Mouse (Mus musculus) MEL (cell line): Measurements from ENCODE around the gene Pi4kb. TPM values are rescaled to one million over a fixed set of nuclear protein-coding genes. Genes with fewer than 3 reads are reported as not detected.

Source experiments
- DNase-seq: peaks from one replicate; pipeline ENCODE4 v3.0.0; 2011; ENCODE audit warnings: low read depth, low spot score
- H3K27ac ChIP-seq: 2 replicates; pipeline ENCODE4 v1.5.1; 2012; ENCODE audit warnings: low read depth, mild to moderate bottlenecking, control low read depth, low read length, moderate library complexity; ENCODE audit not compliant: control insufficient read depth
- H3K27me3 ChIP-seq, 2 experiments: fragments of 150-350 bp in 1 of 2; sonication (generic) in 1 of 2; 2 replicates each; pipeline ENCODE4 v1.6.1; 2012; ENCODE audit warnings: low read length in 2 of 2, mild to moderate bottlenecking in 2 of 2, improper control_type of control experiment in 1 of 2, moderate library complexity in 1 of 2; ENCODE audit not compliant: insufficient read depth in 2 of 2, control insufficient read depth in 1 of 2
- H3K36me3 ChIP-seq, 2 experiments: 2 replicates each; pipeline ENCODE4 v1.6.1; 2012 to 2014; ENCODE audit warnings: low read length in 2 of 2, improper control_type of control experiment in 1 of 2, inconsistent platforms in 1 of 2, mild to moderate bottlenecking in 1 of 2; ENCODE audit not compliant: insufficient read depth in 2 of 2, control insufficient read depth in 1 of 2
- H3K4me1 ChIP-seq, 2 experiments: fragments of 150-350 bp in 1 of 2; sonication (generic) in 1 of 2; 2 replicates each; pipeline ENCODE4 v1.6.1; 2012; ENCODE audit warnings: low read length in 2 of 2, improper control_type of control experiment in 1 of 2, mild to moderate bottlenecking in 1 of 2; ENCODE audit not compliant: insufficient read depth in 2 of 2, control insufficient read depth in 1 of 2
- H3K4me3 ChIP-seq, 2 experiments: fragments of 150-350 bp in 1 of 2; sonication (generic) in 1 of 2; 2 replicates each; pipeline ENCODE4 v1.5.1; 2012; ENCODE audit warnings: low read depth in 2 of 2, low read length in 2 of 2, mild to moderate bottlenecking in 2 of 2, moderate library complexity in 2 of 2, control low read depth in 1 of 2, improper control_type of control experiment in 1 of 2; ENCODE audit not compliant: control insufficient read depth in 1 of 2, insufficient read depth in 1 of 2
- H3K79me2 ChIP-seq: 2 replicates; pipeline ENCODE4 v1.6.1; 2012; ENCODE audit warnings: mild to moderate bottlenecking, low read length, moderate library complexity; ENCODE audit not compliant: control insufficient read depth, poor library complexity, insufficient read depth
- H3K9ac ChIP-seq: 2 replicates; pipeline ENCODE4 v1.6.1; 2012; ENCODE audit warnings: low read depth, mild to moderate bottlenecking, control low read depth, low read length, moderate library complexity; ENCODE audit not compliant: control insufficient read depth, poor library complexity, severe bottlenecking
- H3K9me3 ChIP-seq: fragments of 150-350 bp; sonication (generic); replicated peaks from 2 replicates; pipeline ENCODE4 v1.6.1; 2012; ENCODE audit warnings: mild to moderate bottlenecking, low read length, improper control_type of control experiment, moderate library complexity; ENCODE audit not compliant: insufficient read depth
- BHLHE40 ChIP-seq: IDR thresholded peaks from 2 replicates; pipeline ENCODE4 v1.6.1; 2012; ENCODE audit warnings: low read depth, mild to moderate bottlenecking, inconsistent platforms, low read length, improper control_type of control experiment, borderline replicate concordance
- CHD1 ChIP-seq: IDR thresholded peaks from 2 replicates; pipeline ENCODE4 v1.6.1; 2012; ENCODE audit warnings: low read depth, mild to moderate bottlenecking, inconsistent platforms, low read length, improper control_type of control experiment
- CHD2 ChIP-seq: IDR thresholded peaks from 2 replicates; pipeline ENCODE4 v1.6.1; 2011; ENCODE audit warnings: low read length, improper control_type of control experiment
- EP300 ChIP-seq, 2 experiments: IDR thresholded peaks; 2 replicates each; pipeline ENCODE4 v1.6.1; 2011; ENCODE audit warnings: improper control_type of control experiment in 2 of 2, low read length in 2 of 2, low read depth in 1 of 2, mild to moderate bottlenecking in 1 of 2
- ETS1 ChIP-seq: IDR thresholded peaks from 2 replicates; pipeline ENCODE4 v1.6.1; 2012; ENCODE audit warnings: low read depth, mild to moderate bottlenecking, inconsistent platforms, low read length, improper control_type of control experiment, moderate library complexity
- GABPA ChIP-seq: IDR thresholded peaks from 2 replicates; pipeline ENCODE4 v1.6.1; 2012; ENCODE audit warnings: low read depth, mild to moderate bottlenecking, inconsistent platforms, low read length, improper control_type of control experiment, moderate library complexity
- GATA1 ChIP-seq: IDR thresholded peaks from 2 replicates; pipeline ENCODE4 v1.6.1; 2011; ENCODE audit warnings: low read depth, low read length, improper control_type of control experiment
- HCFC1 ChIP-seq: IDR thresholded peaks from 2 replicates; pipeline ENCODE4 v1.6.1; 2012; ENCODE audit warnings: low read depth, mild to moderate bottlenecking, inconsistent platforms, low read length, improper control_type of control experiment, moderate library complexity
- JUND ChIP-seq: IDR thresholded peaks from 2 replicates; pipeline ENCODE4 v1.6.1; 2011; ENCODE audit warnings: low read depth, mild to moderate bottlenecking, improper control_type of control experiment, low read length
- KAT2A ChIP-seq: conservative IDR thresholded peaks from 2 replicates; pipeline ENCODE4 v1.6.1; 2012; ENCODE audit warnings: low read depth, low read length, improper control_type of control experiment, inconsistent platforms
- MAFK ChIP-seq: IDR thresholded peaks from 2 replicates; pipeline ENCODE4 v1.6.1; 2011; ENCODE audit warnings: low read depth, mild to moderate bottlenecking, low read length, improper control_type of control experiment, borderline replicate concordance
- MAX ChIP-seq: IDR thresholded peaks from 2 replicates; pipeline ENCODE4 v1.6.1; 2011; ENCODE audit warnings: low read length, improper control_type of control experiment
- MAZ ChIP-seq: IDR thresholded peaks from 2 replicates; pipeline ENCODE4 v1.6.1; 2012; ENCODE audit warnings: low read depth, mild to moderate bottlenecking, inconsistent platforms, low read length, improper control_type of control experiment
- MEF2A ChIP-seq: IDR thresholded peaks from 2 replicates; pipeline ENCODE4 v1.6.1; 2014; ENCODE audit warnings: low read depth, mild to moderate bottlenecking, inconsistent platforms, low read length, improper control_type of control experiment; ENCODE audit not compliant: poor library complexity, insufficient replicate concordance, severe bottlenecking; ENCODE audit errors: extremely low read depth
- MXI1 ChIP-seq: IDR thresholded peaks from 2 replicates; pipeline ENCODE4 v1.6.1; 2011; ENCODE audit warnings: mild to moderate bottlenecking, low read depth, low read length, improper control_type of control experiment
- MYB ChIP-seq: IDR thresholded peaks from 2 replicates; pipeline ENCODE4 v1.6.1; 2011; ENCODE audit warnings: mild to moderate bottlenecking, low read depth, low read length, improper control_type of control experiment
- MYC ChIP-seq: IDR thresholded peaks from 2 replicates; pipeline ENCODE4 v1.6.1; 2011; ENCODE audit warnings: low read depth, mild to moderate bottlenecking, low read length, improper control_type of control experiment, moderate library complexity
- NRF1 ChIP-seq: IDR thresholded peaks from 2 replicates; pipeline ENCODE4 v1.6.1; 2014; ENCODE audit warnings: low read depth, mild to moderate bottlenecking, inconsistent platforms, low read length, improper control_type of control experiment, moderate library complexity; ENCODE audit not compliant: poor library complexity, insufficient read depth, severe bottlenecking
- POLR2A ChIP-seq, 2 experiments: IDR thresholded peaks; 2 replicates each; pipeline ENCODE4 v1.6.1; 2011 to 2012; ENCODE audit warnings: low read length in 2 of 2, mild to moderate bottlenecking in 2 of 2, control low read depth in 1 of 2, improper control_type of control experiment in 1 of 2, low read depth in 1 of 2, moderate library complexity in 1 of 2; ENCODE audit not compliant: control insufficient read depth in 1 of 2, insufficient read depth in 1 of 2, poor library complexity in 1 of 2
- POLR2AphosphoS2 ChIP-seq: IDR thresholded peaks from 2 replicates; pipeline ENCODE4 v1.6.1; 2011; ENCODE audit warnings: low read length, improper control_type of control experiment
- RAD21 ChIP-seq: IDR thresholded peaks from 2 replicates; pipeline ENCODE4 v1.6.1; 2011; ENCODE audit warnings: mild to moderate bottlenecking, low read depth, low read length, improper control_type of control experiment
- RCOR1 ChIP-seq: IDR thresholded peaks from 2 replicates; pipeline ENCODE4 v1.6.1; 2012; ENCODE audit warnings: low read depth, mild to moderate bottlenecking, inconsistent platforms, low read length, improper control_type of control experiment
- SIN3A ChIP-seq: IDR thresholded peaks from 2 replicates; pipeline ENCODE4 v1.6.1; 2012; ENCODE audit warnings: low read length, improper control_type of control experiment, inconsistent platforms
- TAL1 ChIP-seq: IDR thresholded peaks from 2 replicates; pipeline ENCODE4 v1.6.1; 2012; ENCODE audit warnings: mild to moderate bottlenecking, inconsistent platforms, low read length, moderate library complexity, mixed read lengths
- TBP ChIP-seq: IDR thresholded peaks from 2 replicates; pipeline ENCODE4 v1.8.0; 2011; ENCODE audit warnings: low read depth, low read length, improper control_type of control experiment
- TCF12 ChIP-seq: IDR thresholded peaks from 2 replicates; pipeline ENCODE4 v1.6.1; 2014; ENCODE audit warnings: low read depth, mild to moderate bottlenecking, inconsistent platforms, low read length, improper control_type of control experiment, moderate library complexity
- USF1 ChIP-seq: IDR thresholded peaks from 2 replicates; pipeline ENCODE4 v1.6.1; 2014; ENCODE audit warnings: low read depth, mild to moderate bottlenecking, inconsistent platforms, low read length, improper control_type of control experiment, moderate library complexity
- polyA plus RNA-seq, 2 experiments: library from polyadenylated mRNA; stranded (reverse) in 1 of 2; unstranded in 1 of 2; fragments of >175 nt in 1 of 2; fragments of >200 nt in 1 of 2; gene quantifications; 2 replicates each; pipeline versions ENCODE4 v1.2.1 to v1.2.4; 2012; ENCODE audit warnings: low replicate concordance in 2 of 2, low read depth in 1 of 2; ENCODE audit not compliant: insufficient read length in 2 of 2, insufficient read depth in 1 of 2, missing spikeins in 1 of 2
- total RNA-seq: library from RNA; depleted of rRNA; stranded (reverse); fragments of 300-350 nt; gene quantifications from 2 replicates; pipeline ENCODE4 v1.2.3, GENCODE M21; 2012

Gene Pi4kb
- total and polyA plus RNA-seq, 3 experiments: 45.0 to 56.7 TPM; not detected in 1

GRCm38 (mm10) chr3:94985513-94985912 lies 11.0 kb downstream of the Pi4kb start:
- TF ChIP-seq RCOR1 (no peak), MXI1 (no peak)
- Histone ChIP-seq H3K9me3 (no peaks in the 10 kb centered on the region), H3K79me2 (no peaks in the 10 kb centered on the region), H3K4me1 (peaks cover 20 to 25% of the 10 kb centered on the region in 2 experiments), H3K36me3 (peaks cover 4 to 30% of the 10 kb centered on the region in 2 experiments), H3K4me3 (no peak overlapping the region), H3K9ac (no peak overlapping the region), H3K27me3 (no peaks in the 10 kb centered on the region), H3K27ac (no peak overlapping the region)
- no peak for DNase-seq

DNA sequence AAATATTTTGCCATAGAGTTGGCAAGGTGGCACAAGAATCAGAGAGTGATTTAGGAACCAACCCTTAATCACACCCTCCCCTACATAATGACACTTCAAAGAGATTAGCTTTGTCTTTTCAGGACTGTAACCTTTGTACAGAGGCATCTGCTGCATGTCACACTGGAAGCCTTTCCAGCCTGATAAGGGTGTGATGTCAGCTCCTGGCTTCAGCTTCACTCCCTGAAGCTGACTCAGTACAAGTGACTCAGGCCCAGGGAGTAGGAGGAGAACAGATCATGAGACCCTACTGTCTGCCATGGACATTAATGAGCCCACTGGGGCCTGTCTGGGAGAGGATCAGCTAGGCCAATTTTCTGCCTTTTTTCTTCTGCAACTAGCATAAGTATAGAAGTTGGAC lies 13.0 kb downstream of the Pi4kb start:
- Histone ChIP-seq H3K79me2 (no peaks in the 10 kb centered on the region), H3K9ac (no peak overlapping the region), H3K27me3 (no peaks in the 10 kb centered on the region), H3K9me3 (no peaks in the 10 kb centered on the region), H3K27ac (peak overlapping the region; percentile 24), H3K4me3 (no peak overlapping the region), H3K4me1 (peaks cover 20 to 25% of the 10 kb centered on the region in 2 experiments), H3K36me3 (peaks cover 2 to 30% of the 10 kb centered on the region in 2 experiments; a peak in 3 of 4 replicates)
- peak; percentile 94 for DNase-seq
- TF ChIP-seq USF1: 0 out of 2 replicates have a peak, but pooled peaks have one; percentile 17
- no peak for TF ChIP-seq CHD1
- no peak for TF ChIP-seq POLR2A (IDR thresholded peaks at IDR 0.05; ENCODE audit: control insufficient read depth in 1 of 2, insufficient read depth in 1 of 2, low read depth in 1 of 2, low read length in 2 of 2, poor library complexity in 1 of 2)
- no peak for TF ChIP-seq GABPA
- peak; percentile 78 for TF ChIP-seq MAX
- peak; percentile 27; the same call in 1 of the 2 replicates for TF ChIP-seq KAT2A
- TF ChIP-seq MYC: peak; percentile 51; the same call in 1 of the 2 replicates
- TF ChIP-seq TCF12: peak; percentile 73
- TF ChIP-seq CHD2: no peak
- TF ChIP-seq EP300 (IDR thresholded peaks at IDR 0.05; ENCODE audit: low read depth in 1 of 2, low read length in 2 of 2): peak; percentile 72 to 73
- no peak for TF ChIP-seq NRF1
- no peak for TF ChIP-seq RAD21
- no peak for TF ChIP-seq MEF2A
- no peak for TF ChIP-seq POLR2AphosphoS2
- TF ChIP-seq TBP: peak; percentile 89
- TF ChIP-seq MXI1: peak; percentile 77
- peak; percentile 68 for TF ChIP-seq MAFK
- peak; percentile 91 for TF ChIP-seq GATA1
- peak; percentile 90 for TF ChIP-seq RCOR1
- peak; percentile 84 for TF ChIP-seq SIN3A
- no peak for TF ChIP-seq MYB
- TF ChIP-seq HCFC1: peak; percentile 68
- TF ChIP-seq ETS1: peak; percentile 96
- TF ChIP-seq MAZ: 0 out of 2 replicates have a peak, but pooled peaks have one; percentile 44
- peak; percentile 64 for TF ChIP-seq TAL1
- peak; percentile 66; the same call in 1 of the 2 replicates for TF ChIP-seq JUND
- peak; percentile 59; the same call in 1 of the 2 replicates for TF ChIP-seq BHLHE40
